Mouse (Mus musculus): ENCODE data around the gene Il1r1. TPM values are rescaled to one million over a fixed set of nuclear protein-coding genes. Genes with fewer than 3 reads are reported as not detected.

Gene Il1r1
- total and polyA plus RNA-seq, 3 experiments, result 1.4 to 3.1 TPM; not detected in 1

DNA sequence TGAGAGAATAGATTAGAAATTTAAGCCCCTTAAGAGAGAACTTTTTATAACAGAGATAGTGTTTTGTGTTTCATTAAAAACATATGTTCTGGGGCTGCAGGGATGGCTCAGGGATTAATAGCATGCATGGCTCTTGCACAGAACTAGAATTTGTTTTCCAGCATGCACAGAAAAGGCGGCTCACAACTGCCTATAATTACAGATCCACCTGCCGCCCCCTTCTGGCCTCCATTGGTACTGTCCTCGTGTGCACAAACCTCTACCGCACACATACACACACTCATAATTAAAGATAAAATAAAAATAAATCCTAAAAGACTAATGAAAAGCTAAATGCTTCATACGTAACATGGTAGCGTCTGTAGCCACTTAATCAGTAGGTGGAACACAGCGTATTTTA is 69.0 kb downstream of the Il1r1 start (continued):
- no peak for TF ChIP-seq TCF12 (IDR thresholded peaks at IDR 0.05; ENCODE audit: low read depth, low read length)
- TF ChIP-seq MYC (IDR thresholded peaks at IDR 0.05; ENCODE audit: low read depth, low read length), result no peak
- no peak for TF ChIP-seq BHLHE40 (IDR thresholded peaks at IDR 0.05; ENCODE audit: borderline replicate concordance, low read depth, low read length)
- TF ChIP-seq UBTF (IDR thresholded peaks at IDR 0.05; ENCODE audit: borderline replicate concordance, insufficient read depth, low read depth, low read length), result no peak
- no peak for TF ChIP-seq SIN3A (IDR thresholded peaks at IDR 0.05; ENCODE audit: low read length)
- TF ChIP-seq HCFC1 (IDR thresholded peaks at IDR 0.05; ENCODE audit: low read depth, low read length), result no peak
- no peak for TF ChIP-seq ETS1 (IDR thresholded peaks at IDR 0.05; ENCODE audit: low read depth, low read length)

DNA sequence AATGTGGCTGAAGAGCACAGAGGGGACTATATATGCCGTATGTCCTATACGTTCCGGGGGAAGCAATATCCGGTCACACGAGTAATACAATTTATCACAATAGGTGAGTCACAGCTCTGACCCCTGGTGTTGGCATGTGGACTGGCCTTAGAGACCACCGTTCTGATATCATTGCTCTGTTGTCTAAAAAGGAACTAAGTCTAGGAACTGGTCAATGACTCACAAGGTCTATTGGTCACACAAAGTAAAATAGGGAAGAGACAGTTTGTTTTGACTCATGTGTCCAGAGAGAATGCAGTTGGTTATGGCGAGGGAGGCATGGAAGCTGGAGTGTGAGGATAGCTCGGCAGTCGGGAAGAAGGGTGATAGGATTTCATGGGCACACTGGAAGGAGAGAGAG is 69.9 kb downstream of the Il1r1 start:
- Histone ChIP-seq H3K9me3 (replicated peaks; ENCODE audit: insufficient read depth, low read length) (no peaks in the 10 kb centered on the region), H3K4me1 (ENCODE audit: control insufficient read depth in 1 of 2, insufficient read depth in 2 of 2, low read length in 2 of 2) (peaks cover 0 to 4% of the 10 kb centered on the region in 2 experiments; a peak in 3 of 4 replicates), H3K9ac (ENCODE audit: control insufficient read depth, low read depth, low read length, poor library complexity, severe bottlenecking) (no peak overlapping the region), H3K4me3 (ENCODE audit: control insufficient read depth in 1 of 2, insufficient read depth in 1 of 2, low read depth in 2 of 2, low read length in 2 of 2) (no peak overlapping the region), H3K36me3 (ENCODE audit: control insufficient read depth in 1 of 2, insufficient read depth in 2 of 2, low read length in 2 of 2) (peaks cover 0 to 3% of the 10 kb centered on the region in 2 experiments; a peak in 3 of 4 replicates), H3K79me2 (ENCODE audit: control insufficient read depth, insufficient read depth, low read length, poor library complexity) (no peaks in the 10 kb centered on the region), H3K27me3 (ENCODE audit: control insufficient read depth in 1 of 2, insufficient read depth in 2 of 2, low read length in 2 of 2) (no peaks in the 10 kb centered on the region), H3K27ac (ENCODE audit: control insufficient read depth, low read depth, low read length) (no peak overlapping the region)
- TF ChIP-seq TAL1 (IDR thresholded peaks at IDR 0.05; ENCODE audit: low read length), result no peak
- no peak for TF ChIP-seq MYB (IDR thresholded peaks at IDR 0.05; ENCODE audit: low read depth, low read length)
- TF ChIP-seq EP300 (IDR thresholded peaks at IDR 0.05; ENCODE audit: low read depth in 1 of 2, low read length in 2 of 2), result no peak
- no peak for TF ChIP-seq POLR2AphosphoS2 (IDR thresholded peaks at IDR 0.05; ENCODE audit: low read length)
- TF ChIP-seq CHD1 (IDR thresholded peaks at IDR 0.05; ENCODE audit: low read depth, low read length), result no peak
- no peak for TF ChIP-seq ZMIZ1 (IDR thresholded peaks at IDR 0.05; ENCODE audit: low read depth, low read length)
- no peak for TF ChIP-seq BHLHE40 (IDR thresholded peaks at IDR 0.05; ENCODE audit: borderline replicate concordance, low read depth, low read length)
- no peak for DNase-seq (ENCODE audit: low read depth, low spot score)

DNA sequence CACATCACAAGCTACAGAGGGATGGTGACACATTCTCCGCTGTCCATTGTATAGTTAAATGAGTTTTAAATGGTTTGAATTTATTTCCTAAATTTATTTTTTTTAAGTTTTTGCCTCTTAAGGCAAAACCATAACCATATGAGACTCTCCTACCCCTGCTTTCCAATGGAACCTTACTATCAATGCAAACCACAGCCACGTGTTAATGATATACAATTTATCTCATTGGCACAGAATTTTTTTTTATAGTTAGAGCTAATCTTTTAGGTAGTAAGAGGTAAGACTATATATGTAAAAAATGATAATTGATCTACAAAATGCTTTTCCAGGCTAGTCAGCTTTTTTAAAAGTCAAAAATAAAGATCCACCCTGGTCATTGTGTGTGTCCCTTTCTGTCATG is 73.2 kb downstream of the Il1r1 start:
- H3K36me3 ChIP-seq (ENCODE audit: control insufficient read depth in 1 of 2, insufficient read depth in 2 of 2, low read length in 2 of 2), result peaks cover 0 to 13% of the 10 kb centered on the region in 2 experiments; a peak in 2 of 4 replicates
- H3K4me1 ChIP-seq (ENCODE audit: control insufficient read depth in 1 of 2, insufficient read depth in 2 of 2, low read length in 2 of 2), result peaks cover 5 to 8% of the 10 kb centered on the region in 2 experiments
- no peak overlapping the region for H3K27ac ChIP-seq (ENCODE audit: control insufficient read depth, low read depth, low read length)
- H3K4me3 ChIP-seq (ENCODE audit: control insufficient read depth in 1 of 2, insufficient read depth in 1 of 2, low read depth in 2 of 2, low read length in 2 of 2), result no peak overlapping the region
- TF ChIP-seq RCOR1 (IDR thresholded peaks at IDR 0.05; ENCODE audit: low read depth, low read length) (peak; percentile 59; the same call in 1 of the 2 replicates), ZNF384 (IDR thresholded peaks at IDR 0.05; ENCODE audit: low read depth, low read length) (peak; percentile 63; the same call in 1 of the 2 replicates), TBP (IDR thresholded peaks at IDR 0.05; ENCODE audit: low read depth, low read length) (no peak), KAT2A (conservative IDR thresholded peaks at IDR 0.05; ENCODE audit: low read depth, low read length) (no peak), MAZ (IDR thresholded peaks at IDR 0.05; ENCODE audit: low read depth, low read length) (no peak), EP300 (IDR thresholded peaks at IDR 0.05; ENCODE audit: low read depth in 1 of 2, low read length in 2 of 2) (peak; percentile 54 to 83), GATA1 (IDR thresholded peaks at IDR 0.05; ENCODE audit: low read depth, low read length) (peak; percentile 54), BHLHE40 (IDR thresholded peaks at IDR 0.05; ENCODE audit: borderline replicate concordance, low read depth, low read length) (peak; percentile 58; the same call in 1 of the 2 replicates), MYC (IDR thresholded peaks at IDR 0.05; ENCODE audit: low read depth, low read length) (peak; percentile 41; the same call in 1 of the 2 replicates), TCF12 (IDR thresholded peaks at IDR 0.05; ENCODE audit: low read depth, low read length) (peak; percentile 79; the same call in 1 of the 2 replicates), USF1 (IDR thresholded peaks at IDR 0.05; ENCODE audit: low read depth, low read length) (peak; percentile 54; the same call in 1 of the 2 replicates), SIN3A (IDR thresholded peaks at IDR 0.05; ENCODE audit: low read length) (peak; percentile 29; the same call in 1 of the 2 replicates), RAD21 (IDR thresholded peaks at IDR 0.05; ENCODE audit: low read depth, low read length) (no peak), ETS1 (IDR thresholded peaks at IDR 0.05; ENCODE audit: low read depth, low read length) (peak; percentile 47; the same call in 1 of the 2 replicates), MAX (IDR thresholded peaks at IDR 0.05; ENCODE audit: low read length) (peak; percentile 51; the same call in 1 of the 2 replicates)
- H3K27me3 ChIP-seq (ENCODE audit: control insufficient read depth in 1 of 2, insufficient read depth in 2 of 2, low read length in 2 of 2), result no peaks in the 10 kb centered on the region
- H3K79me2 ChIP-seq (ENCODE audit: control insufficient read depth, insufficient read depth, low read length, poor library complexity), result no peaks in the 10 kb centered on the region
- no peak overlapping the region for H3K9ac ChIP-seq (ENCODE audit: control insufficient read depth, low read depth, low read length, poor library complexity, severe bottlenecking)
- no peaks in the 10 kb centered on the region for H3K9me3 ChIP-seq (replicated peaks; ENCODE audit: insufficient read depth, low read length)
- DNase-seq (ENCODE audit: low read depth, low spot score), result no peak

All from MEL (cell line).